Mouse (Mus musculus) embryonic fibroblast, embryonic 13.5 days (primary cell): ENCODE results near the gene Tas2r135.

Source experiments
- CTCF ChIP-seq: IDR thresholded peaks from 2 replicates; pipeline ENCODE4 v1.5.1; 2011; ENCODE audit warnings: mild to moderate bottlenecking, control low read depth, low read length, moderate library complexity, borderline replicate concordance; ENCODE audit not compliant: insufficient read depth
- POLR2A ChIP-seq: IDR thresholded peaks from 2 replicates; pipeline ENCODE4 v1.6.1; 2011; ENCODE audit warnings: low read depth, mild to moderate bottlenecking, control low read depth, low read length, moderate library complexity

DNA sequence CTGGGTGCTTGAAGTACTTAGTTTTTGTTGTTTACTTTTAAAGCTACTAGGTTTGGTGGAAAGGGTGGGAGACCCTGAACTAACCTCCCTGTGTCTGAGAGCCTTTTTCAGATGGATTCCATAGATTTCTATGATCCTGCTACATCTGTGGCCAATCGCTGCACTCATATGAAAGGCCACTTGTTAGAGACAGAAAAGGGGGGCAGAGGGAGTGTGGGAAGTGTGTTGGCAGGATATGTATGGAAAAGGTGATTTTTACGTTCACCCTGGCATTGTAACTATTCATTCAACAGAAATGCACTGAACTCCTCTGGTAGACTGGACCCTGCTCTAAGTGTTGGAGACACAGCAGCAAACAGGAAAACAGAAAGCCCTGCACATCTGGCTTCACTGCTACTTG, 24.0 kb upstream of the Tas2r135 start:
- TF ChIP-seq CTCF (no peak), POLR2A (no peak)
